Mouse (Mus musculus): ENCODE measurements around the gene Cpsf4.
"Not testable (repeated sequence)": the region's sequence is repeated elsewhere in the genome, so short reads cannot be mapped to it uniquely, and the experiment has no call there.

The Cpsf4 gene

GRCm38 (mm10) chr5:145226453-145226852 lies 59.4 kb downstream of the Cpsf4 start:
- no peak for DNase-seq (ENCODE audit: low spot score)

- not testable (repeated sequence) for DNase-seq (ENCODE audit: low spot score)
Measured at GRCm38 (mm10) chr5:145229283-145229682, 62.3 kb downstream of the Cpsf4 start.

- DNase-seq (ENCODE audit: low spot score): no peak
Measured at GRCm38 (mm10) chr5:145230641-145231040, 63.6 kb downstream of the Cpsf4 start.

GRCm38 (mm10) chr5:145231367-145231871 lies 64.4 kb downstream of the Cpsf4 start, which contains the start of gene Zfp655:
Gene Zfp655, plus strand, starts transcription at chr5:145231715.
- DNase-seq (ENCODE audit: low spot score): peak; percentile 97
